Mouse (Mus musculus): ENCODE measurements around the gene Ttll12.

GRCm38 (mm10) chr15:83535890-83536231, 59.1 kb downstream of the Ttll12 start:
- TF ChIP-seq CTCF (conservative IDR thresholded peaks at IDR 0.05; ENCODE audit: low read length): no peak
- no peak for TF ChIP-seq POU5F1 (IDR thresholded peaks at IDR 0.05; ENCODE audit: borderline replicate concordance, low read length)
- no peak for TF ChIP-seq NANOG (IDR thresholded peaks at IDR 0.05; ENCODE audit: borderline replicate concordance, low read length)
